Mouse (Mus musculus): ENCODE data around the gene Nat8. TPM values are rescaled to one million over a fixed set of nuclear protein-coding genes. Genes with fewer than 3 reads are reported as not detected.
"Not testable (repeated sequence)": the region's sequence is repeated elsewhere in the genome, so short reads cannot be mapped to it uniquely, and the experiment has no call there.

Gene Nat8
- polyA plus RNA-seq, 1 experiment from 2014 or later, result 0.15 TPM

DNA sequence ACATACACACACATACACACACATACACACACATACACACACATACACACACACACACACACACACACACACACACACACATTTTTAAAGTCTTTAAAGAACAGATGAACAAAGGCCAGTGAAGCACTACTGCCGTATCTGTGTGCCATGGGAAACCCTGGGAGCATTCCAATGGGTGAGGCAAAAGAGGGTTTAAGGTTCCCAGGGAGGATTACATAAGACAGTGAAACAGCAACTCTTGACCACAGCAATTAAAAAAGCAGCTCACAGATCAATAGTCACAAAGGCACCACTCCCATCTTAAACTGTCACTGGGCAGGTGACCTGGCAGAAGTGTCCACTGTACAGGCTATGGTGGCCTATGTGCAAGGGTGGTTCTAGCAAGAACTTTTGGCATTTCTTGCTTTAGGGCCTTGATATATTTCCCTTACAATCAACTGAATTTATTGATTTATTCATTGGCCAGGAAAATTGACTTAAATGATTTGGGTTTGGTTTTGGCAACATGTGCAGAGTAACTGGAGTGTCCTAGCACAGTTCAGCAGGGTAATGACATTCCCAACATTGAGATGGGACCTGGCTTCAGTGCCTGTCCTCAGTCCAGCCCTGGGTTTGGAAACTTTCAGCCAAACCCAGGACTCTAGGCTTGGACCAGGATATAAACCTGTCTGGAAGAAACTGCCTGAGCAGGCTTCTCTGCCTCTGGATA is 8.3 kb downstream of the Nat8 start:
- Histone ChIP-seq H3K4me2 (replicated peaks; ENCODE audit: low read depth, low read length) (no peak overlapping the region), H3K4me3 (ENCODE audit: low read depth, low read length) (no peak overlapping the region), H3K9ac (ENCODE audit: low read depth, low read length) (no peak overlapping the region), H3K27me3 (ENCODE audit: control insufficient read depth, insufficient read depth, low read length) (no peaks in the 10 kb centered on the region), H3K9me3 (ENCODE audit: control insufficient read depth, low read length) (no peaks in the 10 kb centered on the region), H3K27ac (ENCODE audit: low read depth, low read length) (no peak overlapping the region), H3K4me1 (replicated peaks; ENCODE audit: control insufficient read depth, insufficient read depth, low read length) (no peaks in the 10 kb centered on the region), H3K36me3 (ENCODE audit: control insufficient read depth, insufficient read depth, low read length) (no peaks in the 10 kb centered on the region)
- ATAC-seq (ENCODE audit: low FRiP score), result no peak
- 84% methylated on average over 1 of the region's 1 CpGs for WGBS
- no peak for DNase-seq (ENCODE audit: low spot score)

DNA sequence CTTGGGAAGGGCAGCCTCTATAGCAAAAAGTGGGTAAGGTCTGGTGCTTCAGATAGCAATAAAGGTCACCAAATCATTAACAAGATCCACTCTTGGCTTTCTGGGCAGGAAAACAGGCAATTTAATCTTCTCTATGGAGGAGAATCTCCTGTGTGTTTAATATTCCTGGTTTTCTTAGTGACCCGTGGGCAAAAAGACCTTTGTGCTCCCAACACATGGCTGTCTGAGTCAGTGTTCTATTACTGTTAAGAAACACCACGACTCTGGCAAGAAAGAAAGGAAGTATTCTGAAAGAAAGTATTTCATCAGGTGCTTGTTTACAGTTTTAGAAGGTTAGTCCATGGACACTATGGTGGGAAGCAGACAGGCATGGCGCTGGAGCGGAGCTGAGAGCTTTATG is 9.6 kb downstream of the Nat8 start:
- no peak for DNase-seq (ENCODE audit: low spot score)

DNA sequence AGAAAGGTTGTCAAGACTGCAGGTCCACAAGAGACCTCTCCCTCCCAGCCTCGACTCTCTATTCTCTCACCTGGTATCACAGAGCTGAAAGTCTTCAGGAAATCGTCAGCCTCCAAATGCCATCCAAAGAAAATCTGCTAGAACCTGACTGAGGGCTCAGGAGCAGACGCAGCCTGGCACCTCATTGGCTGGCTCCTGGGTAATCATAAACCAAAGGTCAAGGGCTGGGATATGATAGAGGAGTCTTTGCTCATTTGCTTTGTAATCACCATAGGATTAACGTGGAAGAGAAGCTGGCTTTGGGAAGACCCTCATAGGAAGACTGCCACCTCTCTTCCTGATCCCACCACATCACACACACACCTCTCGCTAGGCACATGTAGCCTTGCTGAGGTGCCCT is 11.0 kb downstream of the Nat8 start, which contains the start of the genes Nat8f6 and Nat8f5:
Nat8f6 (minus strand) TSS at position 118 of the 400 bp plus-strand sequence.
Nat8f5 (minus strand) TSS at position 136 of the 400 bp plus-strand sequence.
- DNase-seq (ENCODE audit: low spot score) (no peak), ATAC-seq (ENCODE audit: low FRiP score) (no peak)
- Histone ChIP-seq H3K27ac (ENCODE audit: low read depth, low read length) (no peak within 1 kb of the TSS), H3K9ac (ENCODE audit: low read depth, low read length) (no peak within 1 kb of the TSS), H3K9me3 (ENCODE audit: control insufficient read depth, low read length) (no peaks in the 10 kb centered on the region), H3K4me1 (replicated peaks; ENCODE audit: control insufficient read depth, insufficient read depth, low read length) (no peaks in the 10 kb centered on the region), H3K27me3 (ENCODE audit: control insufficient read depth, insufficient read depth, low read length) (no peaks in the 10 kb centered on the region), H3K4me2 (replicated peaks; ENCODE audit: low read depth, low read length) (no peak within 1 kb of the TSS), H3K4me3 (ENCODE audit: low read depth, low read length) (no peak within 1 kb of the TSS), H3K36me3 (ENCODE audit: control insufficient read depth, insufficient read depth, low read length) (no peaks in the 10 kb centered on the region)
- WGBS, result 92% methylated on average over 5 of the region's 5 CpGs

More for the DNA sequence above, 9.6 kb downstream of the Nat8 start:
- Histone ChIP-seq H3K36me3 (ENCODE audit: control insufficient read depth, insufficient read depth, low read length) (no peaks in the 10 kb centered on the region), H3K9ac (ENCODE audit: low read depth, low read length) (no peak overlapping the region), H3K4me1 (replicated peaks; ENCODE audit: control insufficient read depth, insufficient read depth, low read length) (no peaks in the 10 kb centered on the region), H3K4me3 (ENCODE audit: low read depth, low read length) (no peak overlapping the region), H3K4me2 (replicated peaks; ENCODE audit: low read depth, low read length) (no peak overlapping the region), H3K9me3 (ENCODE audit: control insufficient read depth, low read length) (no peaks in the 10 kb centered on the region), H3K27me3 (ENCODE audit: control insufficient read depth, insufficient read depth, low read length) (no peaks in the 10 kb centered on the region), H3K27ac (ENCODE audit: low read depth, low read length) (no peak overlapping the region)
- 85% methylated on average over 4 of the region's 4 CpGs for WGBS
- ATAC-seq (ENCODE audit: low FRiP score), result no peak

DNA sequence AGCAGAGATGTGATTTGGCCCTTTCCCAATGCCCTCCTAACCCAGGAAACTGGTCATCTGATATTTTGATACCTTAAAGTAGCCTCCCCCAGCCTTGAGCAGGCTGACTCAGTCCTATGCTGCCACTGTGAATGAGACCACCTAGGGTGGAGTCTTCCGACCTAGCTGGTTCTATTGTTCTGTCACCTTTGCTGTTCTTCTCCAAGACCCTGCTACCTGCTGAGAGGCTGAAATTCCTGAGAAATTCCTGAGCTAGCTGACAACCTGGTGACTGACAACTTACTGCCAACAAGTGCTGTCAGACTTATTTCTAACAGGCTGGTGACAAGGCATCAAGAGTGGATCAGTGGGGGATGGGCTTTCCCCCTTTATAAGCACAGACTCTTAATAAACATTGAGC is 13.5 kb downstream of the Nat8 start:
- H3K27ac ChIP-seq (ENCODE audit: low read depth, low read length), result no peak overlapping the region
- WGBS, result 24% methylated on average over 1 of the region's 1 CpGs
- no peak for ATAC-seq (ENCODE audit: low FRiP score)

DNA sequence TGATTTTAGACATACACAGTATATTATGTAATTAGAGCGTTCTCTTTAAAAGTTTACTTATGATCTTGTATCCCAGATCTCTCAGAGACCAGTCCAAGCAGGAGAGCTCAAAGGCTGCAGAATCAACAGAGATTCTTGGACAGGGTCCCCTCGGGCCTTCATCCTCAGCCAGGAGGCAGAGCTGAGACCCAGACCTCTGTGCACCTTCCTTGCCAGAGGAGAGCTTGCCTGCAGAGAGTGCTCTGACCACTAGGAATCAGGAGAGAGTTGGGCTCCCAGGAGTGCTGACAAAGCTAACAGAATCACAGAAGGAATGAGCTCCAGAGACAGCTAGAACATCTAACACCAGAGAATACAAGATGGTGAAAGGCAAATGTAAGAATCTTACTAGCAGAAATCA is 18.5 kb downstream of the Nat8 start:
- H3K4me1 ChIP-seq (replicated peaks; ENCODE audit: control insufficient read depth, insufficient read depth, low read length), result no peaks in the 10 kb centered on the region
- no peak overlapping the region for H3K27ac ChIP-seq (ENCODE audit: low read depth, low read length)
- DNase-seq (ENCODE audit: low spot score) (no peak), ATAC-seq (ENCODE audit: low FRiP score) (no peak)
- WGBS, result 86% methylated on average over 2 of the region's 2 CpGs
- H3K27me3 ChIP-seq (ENCODE audit: control insufficient read depth, insufficient read depth, low read length), result no peaks in the 10 kb centered on the region
- no peaks in the 10 kb centered on the region for H3K9me3 ChIP-seq (ENCODE audit: control insufficient read depth, low read length)
- no peak overlapping the region for H3K4me3 ChIP-seq (ENCODE audit: low read depth, low read length)
- no peaks in the 10 kb centered on the region for H3K36me3 ChIP-seq (ENCODE audit: control insufficient read depth, insufficient read depth, low read length)
- H3K9ac ChIP-seq (ENCODE audit: low read depth, low read length), result no peak overlapping the region
- no peak overlapping the region for H3K4me2 ChIP-seq (replicated peaks; ENCODE audit: low read depth, low read length)

More for the DNA sequence above, 13.5 kb downstream of the Nat8 start:
- H3K27me3 ChIP-seq (ENCODE audit: control insufficient read depth, insufficient read depth, low read length), result no peaks in the 10 kb centered on the region
- no peaks in the 10 kb centered on the region for H3K36me3 ChIP-seq (ENCODE audit: control insufficient read depth, insufficient read depth, low read length)
- no peaks in the 10 kb centered on the region for H3K4me1 ChIP-seq (replicated peaks; ENCODE audit: control insufficient read depth, insufficient read depth, low read length)
- no peaks in the 10 kb centered on the region for H3K9me3 ChIP-seq (ENCODE audit: control insufficient read depth, low read length)
- H3K4me3 ChIP-seq (ENCODE audit: low read depth, low read length), result no peak overlapping the region
- DNase-seq (ENCODE audit: low spot score), result no peak
- no peak overlapping the region for H3K4me2 ChIP-seq (replicated peaks; ENCODE audit: low read depth, low read length)
- no peak overlapping the region for H3K9ac ChIP-seq (ENCODE audit: low read depth, low read length)

DNA sequence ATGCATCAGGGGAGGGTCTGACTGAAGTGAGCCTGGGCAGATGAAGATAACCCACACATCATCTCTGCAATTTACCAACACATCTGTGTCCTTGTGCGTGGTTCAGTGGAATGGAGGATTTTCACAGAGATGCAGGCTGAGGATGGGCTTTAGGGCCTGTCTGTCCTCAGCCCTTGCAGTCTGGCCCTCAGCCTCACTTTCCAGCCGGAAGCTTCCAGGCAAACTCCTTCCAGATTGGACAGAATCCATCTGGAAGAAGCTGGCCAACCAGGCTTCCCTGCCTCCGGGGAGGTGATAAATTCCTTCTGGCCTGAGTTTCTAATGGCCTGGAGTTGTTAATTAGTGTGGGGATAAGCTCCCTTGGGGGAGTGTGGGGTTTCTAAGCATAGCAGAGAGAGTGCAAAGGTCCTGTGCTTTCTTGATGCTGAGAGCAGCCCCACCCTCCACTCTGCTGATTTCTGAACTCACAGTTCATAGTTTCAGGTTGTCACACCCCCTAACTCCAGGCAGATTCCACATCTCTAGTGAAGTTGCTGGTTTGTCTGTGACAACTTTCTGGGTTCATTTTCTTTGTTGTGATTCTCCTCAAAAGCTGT is 20.8 kb downstream of the Nat8 start:
- H3K9ac ChIP-seq (ENCODE audit: low read depth, low read length); DNase-seq (ENCODE audit: low spot score); H3K27me3 ChIP-seq (ENCODE audit: control insufficient read depth, insufficient read depth, low read length); H3K36me3 ChIP-seq (ENCODE audit: control insufficient read depth, insufficient read depth, low read length); H3K27ac ChIP-seq (ENCODE audit: low read depth, low read length); H3K4me3 ChIP-seq (ENCODE audit: low read depth, low read length); H3K4me1 ChIP-seq (replicated peaks; ENCODE audit: control insufficient read depth, insufficient read depth, low read length); ATAC-seq (ENCODE audit: low FRiP score); H3K4me2 ChIP-seq (replicated peaks; ENCODE audit: low read depth, low read length); H3K9me3 ChIP-seq (ENCODE audit: control insufficient read depth, low read length): not testable (repeated sequence)
- 77% methylated on average over 2 of the region's 3 CpGs for WGBS

DNA sequence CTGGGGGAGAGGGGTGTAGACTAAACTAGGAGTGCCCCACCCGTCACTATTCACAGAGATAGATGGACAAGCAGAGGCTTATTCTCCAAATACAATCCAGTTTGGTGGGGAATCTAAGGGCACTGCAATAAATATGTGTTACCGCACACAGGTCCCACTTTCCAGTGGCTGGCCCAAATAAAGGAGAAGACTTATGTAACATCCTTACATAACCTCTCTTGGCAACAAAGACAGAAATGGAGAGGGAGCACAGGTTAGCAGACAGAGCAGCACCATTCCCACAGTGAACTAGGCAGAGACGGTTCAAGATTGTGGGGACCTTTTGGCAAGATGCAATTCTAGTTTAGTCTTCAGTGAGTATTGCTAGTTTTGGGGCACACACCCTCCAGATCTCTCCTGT is 21.4 kb downstream of the Nat8 start:
- WGBS, result 95% methylated on average over 2 of the region's 3 CpGs

DNA sequence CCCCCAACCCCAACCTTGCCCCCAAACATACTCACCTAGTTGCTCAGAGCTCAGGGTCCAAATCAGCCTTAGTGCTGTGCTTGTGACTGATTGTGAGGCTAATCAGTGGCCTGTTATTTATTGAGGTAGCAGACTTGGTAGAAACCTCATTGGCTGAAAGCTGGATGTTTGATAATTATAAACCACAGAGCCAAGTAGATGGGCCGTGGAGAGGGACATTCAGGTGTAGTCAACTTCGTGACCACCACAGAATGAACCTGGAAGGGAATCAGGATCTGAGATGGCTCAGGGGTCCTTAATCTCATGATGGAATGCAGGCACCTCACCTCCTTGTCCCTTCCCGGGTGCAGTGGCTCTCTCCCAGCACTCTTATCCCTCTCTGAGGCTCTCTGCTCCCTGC is 22.1 kb downstream of the Nat8 start:
- H3K9ac ChIP-seq (ENCODE audit: low read depth, low read length); H3K27ac ChIP-seq (ENCODE audit: low read depth, low read length); ATAC-seq (ENCODE audit: low FRiP score); H3K4me3 ChIP-seq (ENCODE audit: low read depth, low read length); DNase-seq (ENCODE audit: low spot score); H3K27me3 ChIP-seq (ENCODE audit: control insufficient read depth, insufficient read depth, low read length); H3K9me3 ChIP-seq (ENCODE audit: control insufficient read depth, low read length); H3K36me3 ChIP-seq (ENCODE audit: control insufficient read depth, insufficient read depth, low read length); H3K4me2 ChIP-seq (replicated peaks; ENCODE audit: low read depth, low read length); H3K4me1 ChIP-seq (replicated peaks; ENCODE audit: control insufficient read depth, insufficient read depth, low read length): not testable (repeated sequence)
- 74% methylated on average over 2 of the region's 3 CpGs for WGBS

More for the DNA sequence above, 21.4 kb downstream of the Nat8 start:
- H3K4me3 ChIP-seq (ENCODE audit: low read depth, low read length); H3K27ac ChIP-seq (ENCODE audit: low read depth, low read length); DNase-seq (ENCODE audit: low spot score); H3K4me1 ChIP-seq (replicated peaks; ENCODE audit: control insufficient read depth, insufficient read depth, low read length); H3K36me3 ChIP-seq (ENCODE audit: control insufficient read depth, insufficient read depth, low read length); H3K9me3 ChIP-seq (ENCODE audit: control insufficient read depth, low read length); H3K27me3 ChIP-seq (ENCODE audit: control insufficient read depth, insufficient read depth, low read length); ATAC-seq (ENCODE audit: low FRiP score); H3K9ac ChIP-seq (ENCODE audit: low read depth, low read length); H3K4me2 ChIP-seq (replicated peaks; ENCODE audit: low read depth, low read length): not testable (repeated sequence)

DNA sequence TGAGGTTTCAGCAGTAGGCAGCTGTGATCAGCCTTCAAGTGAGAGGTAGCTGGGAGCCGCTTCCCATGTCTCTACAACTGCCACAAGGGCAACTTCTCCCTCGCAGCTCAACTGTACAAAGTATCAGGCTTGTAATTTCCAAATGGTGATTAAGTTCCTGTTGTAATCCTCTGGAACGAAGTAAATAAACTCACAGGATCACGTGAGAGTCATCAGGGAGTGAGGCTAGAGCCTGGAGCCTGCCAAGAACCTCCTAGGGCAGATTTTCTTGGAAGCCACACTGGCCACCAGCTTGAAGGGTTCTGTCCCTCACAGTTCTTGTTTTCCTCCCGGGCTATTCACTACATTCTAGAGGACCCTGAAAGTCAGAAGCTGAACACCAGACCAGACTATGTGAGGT is 28.7 kb downstream of the Nat8 start:
- not testable (repeated sequence) for H3K9me3 ChIP-seq (ENCODE audit: control insufficient read depth, low read length); H3K27me3 ChIP-seq (ENCODE audit: control insufficient read depth, insufficient read depth, low read length); H3K27ac ChIP-seq (ENCODE audit: low read depth, low read length); DNase-seq (ENCODE audit: low spot score); H3K4me3 ChIP-seq (ENCODE audit: low read depth, low read length); H3K4me2 ChIP-seq (replicated peaks; ENCODE audit: low read depth, low read length); H3K4me1 ChIP-seq (replicated peaks; ENCODE audit: control insufficient read depth, insufficient read depth, low read length); ATAC-seq (ENCODE audit: low FRiP score); H3K36me3 ChIP-seq (ENCODE audit: control insufficient read depth, insufficient read depth, low read length); H3K9ac ChIP-seq (ENCODE audit: low read depth, low read length)
- 72% methylated on average over 5 of the region's 5 CpGs for WGBS
